Mouse (Mus musculus): ENCODE results near the gene Myadml2. TPM values are rescaled to one million over a fixed set of nuclear protein-coding genes. Genes with fewer than 3 reads are reported as not detected.

Gene Myadml2
- polyA plus RNA-seq (2012; rRNA removed): 0.83 and 1.5 TPM in 2 replicates

GRCm38 (mm10) chr11:120648001-120648476 lies at the start of gene Myadml2:
Myadml2 (minus strand) TSS chr11:120648158.
- 5% methylated on average over 13 of the region's 13 CpGs for WGBS

GRCm38 (mm10) chr11:120697741-120698140 lies 49.8 kb upstream of the Myadml2 start:
- Histone ChIP-seq H3K27me3 (ENCODE audit: control insufficient read depth, insufficient read depth, low read length) (no peaks in the 10 kb centered on the region), H3K36me3 (ENCODE audit: control insufficient read depth, insufficient read depth, low read length) (peaks cover 28% of the 10 kb centered on the region), H3K4me3 (ENCODE audit: extremely low read depth, insufficient read depth, insufficient read length) (no peak overlapping the region), H3K27ac (ENCODE audit: insufficient read depth, low read length) (no peak overlapping the region), H3K4me1 (ENCODE audit: control insufficient read depth, insufficient read depth, insufficient read length) (no peaks in the 10 kb centered on the region)
- no peak for DNase-seq (ENCODE audit: low read depth in 1 of 2, low spot score in 2 of 2)
- WGBS: 87% methylated on average over 10 of the region's 10 CpGs
- TF ChIP-seq POLR2A (IDR thresholded peaks at IDR 0.05; ENCODE audit: low read depth, low read length): no peak
- TF ChIP-seq CTCF (IDR thresholded peaks at IDR 0.05; ENCODE audit: extremely low read depth, insufficient read depth, insufficient read length, insufficient replicate concordance): no peak

More at GRCm38 (mm10) chr11:120648001-120648476, at the start of gene Myadml2:
- Histone ChIP-seq H3K27me3 (ENCODE audit: control insufficient read depth, insufficient read depth, low read length) (no peaks in the 10 kb centered on the region), H3K27ac (ENCODE audit: insufficient read depth, low read length) (peak within 1 kb of the TSS; percentile 32; the same call in 1 of the 2 replicates), H3K4me3 (ENCODE audit: extremely low read depth, insufficient read depth, insufficient read length) (peak within 1 kb of the TSS; percentile 38), H3K36me3 (ENCODE audit: control insufficient read depth, insufficient read depth, low read length) (no peaks in the 10 kb centered on the region), H3K4me1 (ENCODE audit: control insufficient read depth, insufficient read depth, insufficient read length) (peaks cover 8% of the 10 kb centered on the region)
- TF ChIP-seq CTCF (IDR thresholded peaks at IDR 0.05; ENCODE audit: extremely low read depth, insufficient read depth, insufficient read length, insufficient replicate concordance): no peak
- TF ChIP-seq POLR2A (IDR thresholded peaks at IDR 0.05; ENCODE audit: low read depth, low read length): no peak
- no peak for DNase-seq (ENCODE audit: low read depth in 1 of 2, low spot score in 2 of 2)

- TF ChIP-seq POLR2A (IDR thresholded peaks at IDR 0.05; ENCODE audit: low read depth, low read length): no peak
- TF ChIP-seq CTCF (IDR thresholded peaks at IDR 0.05; ENCODE audit: extremely low read depth, insufficient read depth, insufficient read length, insufficient replicate concordance): peak; percentile 3; the same call in 1 of the 2 replicates
Measured at GRCm38 (mm10) chr11:120696568-120696967, 48.6 kb upstream of the Myadml2 start.

DNA sequence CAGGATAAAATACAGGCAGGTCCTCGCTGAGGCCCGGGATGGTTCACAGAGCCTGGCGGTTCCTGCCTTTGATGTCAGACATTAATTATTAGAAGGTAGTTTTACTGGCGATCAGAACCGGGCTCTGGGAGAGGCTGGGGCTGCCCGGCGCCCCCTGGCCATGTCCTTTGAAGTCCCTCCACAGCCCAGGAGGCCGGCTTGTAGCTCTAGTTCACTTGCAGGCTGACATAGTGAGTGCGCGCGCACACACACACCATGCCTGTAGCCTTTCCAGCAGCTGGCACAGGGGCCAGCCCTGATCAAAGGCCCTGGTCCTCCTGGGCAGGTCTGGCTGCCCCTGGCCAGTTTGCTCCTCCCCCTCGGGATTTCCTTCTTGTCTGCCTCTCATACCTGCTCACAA lies 47.7 kb upstream of the Myadml2 start:
- no peak for TF ChIP-seq CTCF (IDR thresholded peaks at IDR 0.05; ENCODE audit: extremely low read depth, insufficient read depth, insufficient read length, insufficient replicate concordance)
- TF ChIP-seq POLR2A (IDR thresholded peaks at IDR 0.05; ENCODE audit: low read depth, low read length): no peak
- Histone ChIP-seq H3K4me3 (ENCODE audit: extremely low read depth, insufficient read depth, insufficient read length) (no peak overlapping the region), H3K27me3 (ENCODE audit: control insufficient read depth, insufficient read depth, low read length) (no peaks in the 10 kb centered on the region), H3K27ac (ENCODE audit: insufficient read depth, low read length) (no peak overlapping the region), H3K4me1 (ENCODE audit: control insufficient read depth, insufficient read depth, insufficient read length) (no peaks in the 10 kb centered on the region), H3K36me3 (ENCODE audit: control insufficient read depth, insufficient read depth, low read length) (peaks cover 20% of the 10 kb centered on the region)
- no peak for DNase-seq (ENCODE audit: low read depth in 1 of 2, low spot score in 2 of 2)
- 92% methylated on average over 12 of the region's 12 CpGs for WGBS

More at GRCm38 (mm10) chr11:120696568-120696967, 48.6 kb upstream of the Myadml2 start:
- Histone ChIP-seq H3K36me3 (ENCODE audit: control insufficient read depth, insufficient read depth, low read length) (peaks cover 23% of the 10 kb centered on the region), H3K4me3 (ENCODE audit: extremely low read depth, insufficient read depth, insufficient read length) (no peak overlapping the region), H3K27me3 (ENCODE audit: control insufficient read depth, insufficient read depth, low read length) (no peaks in the 10 kb centered on the region), H3K27ac (ENCODE audit: insufficient read depth, low read length) (no peak overlapping the region), H3K4me1 (ENCODE audit: control insufficient read depth, insufficient read depth, insufficient read length) (no peaks in the 10 kb centered on the region)
- DNase-seq (ENCODE audit: low read depth in 1 of 2, low spot score in 2 of 2): no peak
- 93% methylated on average over 6 of the region's 6 CpGs for WGBS

- Histone ChIP-seq H3K27ac (ENCODE audit: insufficient read depth, low read length) (no peak overlapping the region), H3K4me1 (ENCODE audit: control insufficient read depth, insufficient read depth, insufficient read length) (no peaks in the 10 kb centered on the region), H3K36me3 (ENCODE audit: control insufficient read depth, insufficient read depth, low read length) (peaks cover 24% of the 10 kb centered on the region), H3K4me3 (ENCODE audit: extremely low read depth, insufficient read depth, insufficient read length) (no peak overlapping the region), H3K27me3 (ENCODE audit: control insufficient read depth, insufficient read depth, low read length) (no peaks in the 10 kb centered on the region)
- no peak for DNase-seq (ENCODE audit: low read depth in 1 of 2, low spot score in 2 of 2)
- no peak for TF ChIP-seq POLR2A (IDR thresholded peaks at IDR 0.05; ENCODE audit: low read depth, low read length)
- TF ChIP-seq CTCF (IDR thresholded peaks at IDR 0.05; ENCODE audit: extremely low read depth, insufficient read depth, insufficient read length, insufficient replicate concordance): no peak
- WGBS: 91% methylated on average over 4 of the region's 4 CpGs
Measured at GRCm38 (mm10) chr11:120695184-120695583, 47.2 kb upstream of the Myadml2 start.

- Histone ChIP-seq H3K4me1 (ENCODE audit: control insufficient read depth, insufficient read depth, insufficient read length) (no peaks in the 10 kb centered on the region), H3K27me3 (ENCODE audit: control insufficient read depth, insufficient read depth, low read length) (no peaks in the 10 kb centered on the region), H3K4me3 (ENCODE audit: extremely low read depth, insufficient read depth, insufficient read length) (no peak overlapping the region), H3K36me3 (ENCODE audit: control insufficient read depth, insufficient read depth, low read length) (peaks cover 31% of the 10 kb centered on the region), H3K27ac (ENCODE audit: insufficient read depth, low read length) (no peak overlapping the region)
- TF ChIP-seq POLR2A (IDR thresholded peaks at IDR 0.05; ENCODE audit: low read depth, low read length) (no peak), CTCF (IDR thresholded peaks at IDR 0.05; ENCODE audit: extremely low read depth, insufficient read depth, insufficient read length, insufficient replicate concordance) (no peak)
- DNase-seq (ENCODE audit: low read depth in 1 of 2, low spot score in 2 of 2): no peak
- 82% methylated on average over 3 of the region's 3 CpGs for WGBS
Measured at GRCm38 (mm10) chr11:120693461-120693860, 45.5 kb upstream of the Myadml2 start.

- DNase-seq (ENCODE audit: low read depth in 1 of 2, low spot score in 2 of 2): no peak
- 92% methylated on average over 4 of the region's 4 CpGs for WGBS
- Histone ChIP-seq H3K36me3 (ENCODE audit: control insufficient read depth, insufficient read depth, low read length) (peaks cover 30% of the 10 kb centered on the region), H3K27ac (ENCODE audit: insufficient read depth, low read length) (no peak overlapping the region), H3K27me3 (ENCODE audit: control insufficient read depth, insufficient read depth, low read length) (no peaks in the 10 kb centered on the region), H3K4me1 (ENCODE audit: control insufficient read depth, insufficient read depth, insufficient read length) (no peaks in the 10 kb centered on the region), H3K4me3 (ENCODE audit: extremely low read depth, insufficient read depth, insufficient read length) (no peak overlapping the region)
- no peak for TF ChIP-seq POLR2A (IDR thresholded peaks at IDR 0.05; ENCODE audit: low read depth, low read length)
- TF ChIP-seq CTCF (IDR thresholded peaks at IDR 0.05; ENCODE audit: extremely low read depth, insufficient read depth, insufficient read length, insufficient replicate concordance): no peak
Measured at GRCm38 (mm10) chr11:120692471-120693011, 44.6 kb upstream of the Myadml2 start.
